Mouse (Mus musculus) left cerebral cortex, adult 9 months (tissue): ENCODE results near the gene Gpr18.

Source experiments
- DNase-seq, 2 experiments: peaks; one replicate each; pipeline ENCODE4 v3.0.0; 2022; ENCODE audit warnings: low spot score in 2 of 2

Gene Gpr18

DNA sequence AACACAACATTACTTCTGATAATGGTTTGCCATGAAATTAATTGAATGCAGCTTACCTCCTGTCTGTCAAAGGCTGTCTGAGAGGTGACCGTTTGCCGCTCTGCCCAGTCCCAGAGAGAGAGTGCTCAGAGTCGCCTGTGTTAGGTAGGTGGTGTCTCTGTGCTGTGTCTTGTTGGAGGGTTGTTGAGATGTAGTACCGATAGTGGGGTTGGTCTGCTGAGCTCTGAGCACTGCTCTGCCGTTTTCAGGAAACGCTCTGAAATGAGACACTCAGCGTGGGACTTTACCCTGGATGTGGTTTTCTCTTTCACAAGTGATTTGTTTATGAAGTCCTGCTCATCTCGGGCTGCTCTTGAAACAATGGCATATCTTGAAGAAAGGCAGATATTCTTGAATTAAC lies at the start of gene Gpr18:
Gene Gpr18 (minus strand): TSS at position 161 of the 400 bp plus-strand sequence.
- DNase-seq = no peak

- no peak for DNase-seq
These were observed 49.4 kb upstream of the Gpr18 start, which contains the start of gene Gpr183 for GRCm38 (mm10) chr14:121964990-121965389. Gene Gpr183, minus strand, starts transcription at chr14:121965195.

DNA sequence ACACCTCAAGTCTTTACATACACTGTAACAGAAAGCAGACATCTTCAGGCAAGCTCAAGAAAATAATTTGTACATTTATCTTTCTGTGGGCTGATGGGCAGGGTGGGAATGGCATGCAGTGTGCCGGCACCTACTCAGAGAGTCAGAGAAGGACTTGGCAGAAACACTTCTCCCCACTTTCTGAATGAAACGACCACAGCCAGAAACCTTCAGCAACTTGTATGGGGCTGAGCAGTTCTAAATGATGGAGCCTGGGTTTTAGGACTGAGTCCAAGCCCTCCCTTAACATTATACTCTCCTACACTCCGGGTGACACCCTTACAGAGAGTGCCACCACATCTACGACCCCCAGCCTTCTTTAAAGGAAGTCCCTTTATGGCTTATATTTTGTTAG lies 48.4 kb upstream of the Gpr18 start:
- no peak for DNase-seq

GRCm38 (mm10) chr14:121963251-121963941 lies 47.8 kb upstream of the Gpr18 start:
- no peak for DNase-seq

- DNase-seq = no peak
These were observed 46.7 kb upstream of the Gpr18 start for GRCm38 (mm10) chr14:121962128-121962890.

DNA sequence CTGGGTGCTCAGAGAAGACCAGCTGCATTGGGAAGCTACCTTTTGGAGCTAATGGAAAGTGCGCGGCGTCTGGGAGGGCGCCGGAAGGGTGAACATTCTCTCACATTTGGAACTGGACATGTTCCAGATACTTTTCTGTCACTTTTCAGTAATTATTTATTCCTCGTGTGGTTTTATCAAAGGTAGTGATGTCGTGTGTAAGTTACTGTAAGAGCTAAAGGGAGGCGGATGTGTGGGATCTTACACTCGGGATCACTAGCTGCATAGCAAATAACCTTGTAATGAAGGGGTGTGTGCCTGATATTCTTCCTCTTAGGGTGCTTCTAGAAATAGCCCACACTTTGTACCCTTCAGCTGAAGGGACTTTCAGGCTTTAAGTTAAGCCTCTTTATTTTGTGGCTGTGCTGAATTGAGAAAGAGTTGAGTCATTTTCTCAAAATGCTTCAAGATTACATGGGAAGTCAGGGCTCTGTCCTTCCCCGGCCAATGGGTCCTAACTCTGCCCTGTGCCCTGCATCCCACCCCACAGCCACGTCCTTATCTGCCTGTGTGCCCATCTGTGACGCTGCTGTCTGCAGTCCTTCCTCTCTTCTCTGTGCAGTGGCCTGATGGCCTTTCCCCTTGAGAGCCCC lies 46.0 kb upstream of the Gpr18 start:
- DNase-seq = no peak

DNA sequence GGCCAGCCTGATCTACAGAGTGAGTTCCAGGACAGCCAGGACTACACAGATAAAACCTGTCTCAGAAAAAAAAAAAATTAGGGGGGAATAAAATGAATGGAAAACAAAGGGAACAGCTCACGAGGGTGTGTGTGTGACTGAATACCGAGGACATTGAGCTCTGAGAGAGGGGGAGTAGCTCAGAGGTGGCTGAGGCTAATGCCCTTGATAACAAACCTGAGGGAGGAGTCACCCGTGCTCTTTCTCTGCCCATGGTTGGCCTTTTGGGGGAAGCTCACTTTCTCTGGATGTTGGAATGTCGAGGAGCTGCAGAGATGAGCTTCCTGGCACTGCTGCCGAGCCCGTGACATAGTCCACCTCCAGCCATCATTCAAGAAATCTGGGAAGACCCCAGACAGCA lies 45.4 kb upstream of the Gpr18 start:
- no peak for DNase-seq

- no peak for DNase-seq
These were observed 45.0 kb upstream of the Gpr18 start for GRCm38 (mm10) chr14:121960531-121960930.

DNA sequence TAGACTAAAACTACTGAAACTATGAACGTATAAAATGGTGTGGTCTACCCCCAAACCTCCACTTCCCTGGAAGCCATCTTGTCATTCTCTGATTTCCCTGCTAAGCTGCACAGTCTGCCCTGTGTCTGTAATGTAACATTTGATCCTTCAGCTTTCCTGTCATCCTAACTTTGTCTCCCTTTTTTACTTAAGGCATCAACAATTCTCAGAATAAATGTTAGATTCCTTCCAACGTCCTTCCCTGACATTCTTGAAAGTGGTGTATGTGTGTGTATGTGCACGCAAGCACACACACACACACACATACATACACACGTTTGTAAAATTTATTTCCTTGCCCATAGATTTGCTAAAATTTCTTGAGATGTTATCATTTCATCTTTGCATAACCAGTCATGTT lies 44.5 kb upstream of the Gpr18 start:
- DNase-seq = no peak

- DNase-seq = no peak
These were observed 44.0 kb upstream of the Gpr18 start for GRCm38 (mm10) chr14:121959538-121959980.

DNA sequence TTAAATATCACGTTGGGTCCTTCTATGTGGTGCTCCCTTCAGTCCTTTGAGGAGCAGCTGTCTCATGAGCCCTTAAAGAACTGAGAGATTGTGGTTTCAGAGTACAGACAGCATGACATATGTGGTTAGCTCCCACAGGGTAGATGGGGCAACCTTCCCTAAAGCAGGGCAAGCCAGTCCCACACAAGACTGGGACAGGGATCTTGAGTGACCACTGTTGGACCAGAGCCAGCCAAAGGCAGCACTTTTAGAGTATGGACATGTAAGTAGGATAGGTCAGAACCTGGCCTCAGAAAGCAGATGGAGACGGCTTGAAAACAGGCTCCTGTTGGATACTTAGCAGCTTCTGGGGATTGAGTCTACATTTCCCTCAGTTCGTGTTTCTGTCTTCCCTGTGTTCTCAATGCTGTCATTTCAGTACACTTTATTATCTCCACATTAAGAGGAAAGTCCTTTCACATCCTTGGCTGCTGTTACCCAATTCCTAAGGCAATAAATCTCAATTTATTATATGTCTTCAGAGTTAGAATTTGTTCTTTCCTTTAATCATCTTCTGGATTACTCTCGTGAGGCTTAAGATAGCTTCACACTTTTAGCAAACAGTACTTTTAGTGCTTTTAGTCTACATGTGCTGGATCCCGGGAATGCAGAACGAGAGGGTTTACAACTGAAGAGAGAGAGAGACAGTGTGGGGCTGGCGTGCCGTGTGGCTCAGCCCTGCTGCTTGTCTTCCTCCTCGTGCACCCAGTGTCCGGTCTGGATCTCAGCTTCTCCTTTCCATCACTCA lies 43.4 kb upstream of the Gpr18 start:
- DNase-seq = no peak

- DNase-seq = no peak
These were observed 42.6 kb upstream of the Gpr18 start for GRCm38 (mm10) chr14:121958041-121958750.

- no peak for DNase-seq
These were observed 41.7 kb upstream of the Gpr18 start for GRCm38 (mm10) chr14:121957176-121957871.

GRCm38 (mm10) chr14:121956291-121956690 lies 40.7 kb upstream of the Gpr18 start:
- DNase-seq = no peak

DNA sequence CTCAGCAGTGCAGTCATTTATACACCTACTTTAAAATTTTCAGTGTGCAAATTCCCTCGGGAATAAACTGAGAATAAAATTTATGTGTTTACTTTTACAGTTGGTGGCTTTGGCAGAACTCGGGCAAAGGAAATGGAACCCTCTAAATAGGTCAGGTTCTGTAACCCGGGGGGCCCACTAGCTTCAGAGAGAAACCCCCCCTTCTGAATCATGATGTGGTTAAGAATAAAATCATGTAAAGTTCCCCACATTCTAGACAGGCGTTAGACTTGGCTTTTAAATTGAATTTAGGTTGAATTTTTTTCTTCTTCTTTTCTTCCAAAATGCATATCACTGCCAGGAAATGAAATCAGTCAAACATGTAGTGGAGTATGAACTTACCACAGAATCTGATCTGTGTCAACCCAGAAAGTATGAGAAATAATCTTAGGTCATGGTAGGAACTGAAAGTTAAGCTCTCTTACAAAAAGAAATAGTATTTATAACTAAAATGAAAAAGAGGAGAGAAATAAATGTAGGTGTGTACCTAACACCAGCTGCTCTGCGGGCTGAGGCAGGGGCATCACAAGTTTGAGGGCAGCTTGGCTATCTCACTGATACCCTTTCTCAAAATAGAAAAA lies 39.7 kb upstream of the Gpr18 start:
- DNase-seq = no peak

DNA sequence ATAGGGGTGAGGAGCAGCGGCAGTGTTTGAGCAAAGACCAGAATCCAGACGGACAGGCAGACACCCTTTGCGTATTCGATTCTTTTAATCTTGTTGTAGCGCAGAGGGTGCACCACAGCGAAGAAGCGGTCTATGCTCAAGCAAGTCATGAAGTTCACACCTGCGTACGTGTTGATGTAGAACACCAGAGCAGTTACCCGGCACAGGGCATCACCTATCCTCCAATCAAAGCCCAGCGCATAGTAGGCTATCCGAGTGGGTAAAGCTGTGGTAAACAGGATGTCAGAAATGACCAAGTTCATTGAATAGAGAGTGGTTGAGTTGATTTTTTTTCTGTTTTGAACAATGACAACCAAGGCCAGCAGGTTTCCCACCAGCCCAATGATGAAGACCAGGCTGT lies 39.0 kb upstream of the Gpr18 start:
- DNase-seq = no peak

- no peak for DNase-seq
These were observed 38.5 kb upstream of the Gpr18 start for GRCm38 (mm10) chr14:121954129-121954528.

DNA sequence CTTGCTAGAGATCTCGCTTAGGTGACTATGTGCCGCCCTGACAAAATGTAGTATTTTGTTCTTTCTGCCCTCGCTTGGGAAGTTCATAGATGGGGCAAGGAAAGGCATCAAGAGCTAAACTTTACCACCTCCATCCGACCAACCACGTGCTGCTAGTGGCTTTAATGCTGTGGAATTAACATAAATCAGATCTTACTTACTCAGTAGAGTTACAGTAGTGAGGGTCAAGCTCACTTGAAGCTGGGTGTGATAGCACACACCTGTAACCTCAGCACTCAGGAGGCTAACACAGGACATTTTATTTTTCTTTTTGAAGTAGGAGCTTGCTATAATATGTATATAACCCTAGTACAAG lies 36.4 kb upstream of the Gpr18 start:
- DNase-seq = no peak

DNA sequence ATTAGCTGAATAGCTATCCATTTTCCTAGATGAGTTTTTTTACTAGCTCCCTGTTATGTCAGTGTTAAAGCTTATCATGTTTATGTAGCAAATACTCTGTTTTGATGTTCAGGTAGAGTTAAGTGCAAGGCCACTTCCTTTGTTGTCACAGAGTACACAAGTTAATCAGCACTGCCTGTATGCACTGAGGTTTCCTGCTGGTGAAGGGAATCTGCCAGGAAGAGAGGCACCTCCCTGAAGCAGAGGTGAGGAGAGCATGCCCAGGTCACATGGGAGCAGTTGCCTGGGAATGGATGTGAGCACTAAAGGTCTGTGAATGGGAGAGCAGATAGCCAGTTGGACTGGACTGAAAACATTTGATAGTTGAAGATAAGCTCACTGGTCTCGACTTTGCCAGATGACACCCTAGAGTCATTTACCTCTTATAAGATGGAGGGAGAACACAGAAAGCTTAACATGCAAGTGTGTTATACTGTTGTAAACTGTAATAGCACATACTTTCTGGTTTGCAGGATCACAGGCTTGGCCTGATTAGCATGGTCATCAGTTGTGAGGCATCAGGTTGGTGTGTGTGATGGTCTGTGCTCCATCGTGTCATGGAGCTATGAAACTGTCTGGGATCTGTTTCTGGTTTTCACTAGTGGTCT lies 35.9 kb upstream of the Gpr18 start:
- no peak for DNase-seq

DNA sequence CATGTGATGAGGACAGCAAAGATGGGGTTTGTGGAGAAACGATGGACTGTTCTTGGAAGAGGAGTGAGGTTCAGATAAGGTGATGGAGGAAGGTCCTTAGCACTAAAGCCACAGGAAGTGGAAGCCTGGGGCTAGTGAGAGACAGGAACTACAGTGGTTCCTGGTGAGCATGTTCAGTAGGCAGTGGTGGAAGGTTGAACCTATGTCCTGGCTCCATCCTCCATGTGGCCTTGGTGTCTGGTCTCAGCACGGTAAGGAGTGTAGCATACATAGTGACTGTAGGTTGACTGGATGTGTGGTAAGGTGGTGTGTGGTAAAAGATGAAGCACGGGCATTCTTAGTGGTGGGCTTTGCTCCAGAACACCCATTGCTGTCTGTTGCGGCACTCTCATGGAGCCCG lies 34.3 kb upstream of the Gpr18 start:
- no peak for DNase-seq
